Mouse (Mus musculus) liver, adult 10 weeks (tissue): ENCODE results near the gene Hsp90ab1. TPM values are rescaled to one million over a fixed set of nuclear protein-coding genes. Genes with fewer than 3 reads are reported as not detected.

ENCODE experiments used
- polyA plus RNA-seq: library from polyadenylated mRNA; stranded (reverse); fragments of 350-450 nt; fragmentation: Illumina TruSeq; extraction: RNeasy Lipid Tissue Mini Kit (QIAGEN cat#74804); gene quantifications from one replicate; pipeline ENCODE4 v1.2.3, GENCODE M21; 2014; ENCODE audit warnings: low read depth, low replicate concordance

Gene Hsp90ab1
- polyA plus RNA-seq = 709 TPM

GRCm38 (mm10) chr17:45573087-45573779 lies at the start of gene Hsp90ab1:
Gene Hsp90ab1, minus strand, starts transcription at chr17:45573271.

GRCm38 (mm10) chr17:45601877-45602304 lies 28.8 kb upstream of the Hsp90ab1 start, which contains the start of gene Mymx:
Gene Mymx, minus strand, starts transcription at chr17:45602102.

GRCm38 (mm10) chr17:45599446-45600242 lies 26.6 kb upstream of the Hsp90ab1 start, which contains the start of gene Slc29a1:
Gene Slc29a1, minus strand, starts transcription at chr17:45599606.

GRCm38 (mm10) chr17:45563655-45564530 lies 9.2 kb downstream of the Hsp90ab1 start, which contains the start of gene Slc35b2:
Gene Slc35b2, plus strand, starts transcription at chr17:45563874.

GRCm38 (mm10) chr17:45555452-45556106 lies 17.5 kb downstream of the Hsp90ab1 start, which contains the start of gene Nfkbie:
Gene Nfkbie, plus strand, starts transcription at chr17:45555703.

GRCm38 (mm10) chr17:45549617-45550181 lies 23.4 kb downstream of the Hsp90ab1 start, which contains the start of gene Tmem151b:
Gene Tmem151b, minus strand, starts transcription at chr17:45549677.

GRCm38 (mm10) chr17:45523263-45523662 lies 49.8 kb downstream of the Hsp90ab1 start, which contains the start of gene Tcte1:
Gene Tcte1, plus strand, starts transcription at chr17:45523434.

Other genes starting within 250 kb of the Hsp90ab1 start
- 21.5 TPM for gene Cdc5l, start 139.5 kb downstream of the Hsp90ab1 start, polyA plus RNA-seq
- not detected for gene Spats1, start 97.9 kb downstream of the Hsp90ab1 start, polyA plus RNA-seq
- gene Aars2, start 66.4 kb downstream of the Hsp90ab1 start, polyA plus RNA-seq = 0.34 TPM
- not detected for gene Tcte1, start 49.8 kb downstream of the Hsp90ab1 start, polyA plus RNA-seq
- gene Tmem151b, start 23.6 kb downstream of the Hsp90ab1 start, polyA plus RNA-seq = not detected
- 0.85 TPM for gene Nfkbie, start 17.6 kb downstream of the Hsp90ab1 start, polyA plus RNA-seq
- gene Slc35b2, start 9.4 kb downstream of the Hsp90ab1 start, polyA plus RNA-seq = 5.3 TPM
- gene Slc29a1, start 26.3 kb upstream of the Hsp90ab1 start, polyA plus RNA-seq = 49.5 TPM
- gene Mymx, start 28.8 kb upstream of the Hsp90ab1 start, polyA plus RNA-seq = not detected
- 0.90 TPM for gene Capn11, start 86.1 kb upstream of the Hsp90ab1 start, polyA plus RNA-seq
- gene Mrpl14, start 113.1 kb upstream of the Hsp90ab1 start, polyA plus RNA-seq = 4.9 TPM
- 12.6 TPM for gene Tmem63b, start 113.6 kb upstream of the Hsp90ab1 start, polyA plus RNA-seq
- gene 1600014C23Rik, start 160.6 kb upstream of the Hsp90ab1 start, polyA plus RNA-seq = not detected